Mouse (Mus musculus) leukemia stem cell, adult 10-12 weeks (primary cell): Measurements from ENCODE around the gene AI464131. TPM values are rescaled to one million over a fixed set of nuclear protein-coding genes. Genes with fewer than 3 reads are reported as not detected.

ENCODE experiments used
- polyA plus RNA-seq: library from polyadenylated mRNA; stranded (reverse); fragments of >175 nt; gene quantifications from 2 replicates; pipeline ENCODE4 v1.2.3, GENCODE M21; 2012; ENCODE audit warnings: low replicate concordance

The AI464131 gene
- polyA plus RNA-seq, result 0.07 and 0.09 TPM in 2 replicates

DNA sequence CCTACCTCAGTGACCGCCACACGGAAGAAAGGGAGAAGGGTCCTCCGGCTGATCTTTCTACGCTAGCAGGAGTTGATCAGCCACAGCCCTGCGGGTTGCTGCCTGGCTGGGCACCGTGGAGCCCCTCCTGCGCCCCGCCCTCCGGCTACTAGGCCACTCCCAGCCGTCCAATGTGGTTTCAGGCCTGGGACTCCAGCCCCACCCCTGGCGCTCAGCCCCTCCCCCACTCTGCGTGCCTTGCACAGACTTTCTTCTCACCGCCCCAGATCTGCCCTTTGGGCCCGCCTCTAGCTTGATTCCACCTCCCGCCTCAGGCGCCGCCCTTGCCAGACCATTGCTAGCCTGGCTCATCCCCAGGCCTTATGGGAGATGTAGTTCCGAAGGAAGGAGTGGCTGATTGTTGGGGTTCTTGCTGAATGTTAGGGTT is at the start of gene AI464131:
TSS of gene AI464131 (minus strand) at position 91 of the 427 bp plus-strand sequence.

GRCm38 (mm10) chr4:41517233-41517632 is 14.4 kb upstream of the AI464131 start, which contains the start of gene 1110017D15Rik:
Gene 1110017D15Rik (minus strand): TSS chr4:41517333.

DNA sequence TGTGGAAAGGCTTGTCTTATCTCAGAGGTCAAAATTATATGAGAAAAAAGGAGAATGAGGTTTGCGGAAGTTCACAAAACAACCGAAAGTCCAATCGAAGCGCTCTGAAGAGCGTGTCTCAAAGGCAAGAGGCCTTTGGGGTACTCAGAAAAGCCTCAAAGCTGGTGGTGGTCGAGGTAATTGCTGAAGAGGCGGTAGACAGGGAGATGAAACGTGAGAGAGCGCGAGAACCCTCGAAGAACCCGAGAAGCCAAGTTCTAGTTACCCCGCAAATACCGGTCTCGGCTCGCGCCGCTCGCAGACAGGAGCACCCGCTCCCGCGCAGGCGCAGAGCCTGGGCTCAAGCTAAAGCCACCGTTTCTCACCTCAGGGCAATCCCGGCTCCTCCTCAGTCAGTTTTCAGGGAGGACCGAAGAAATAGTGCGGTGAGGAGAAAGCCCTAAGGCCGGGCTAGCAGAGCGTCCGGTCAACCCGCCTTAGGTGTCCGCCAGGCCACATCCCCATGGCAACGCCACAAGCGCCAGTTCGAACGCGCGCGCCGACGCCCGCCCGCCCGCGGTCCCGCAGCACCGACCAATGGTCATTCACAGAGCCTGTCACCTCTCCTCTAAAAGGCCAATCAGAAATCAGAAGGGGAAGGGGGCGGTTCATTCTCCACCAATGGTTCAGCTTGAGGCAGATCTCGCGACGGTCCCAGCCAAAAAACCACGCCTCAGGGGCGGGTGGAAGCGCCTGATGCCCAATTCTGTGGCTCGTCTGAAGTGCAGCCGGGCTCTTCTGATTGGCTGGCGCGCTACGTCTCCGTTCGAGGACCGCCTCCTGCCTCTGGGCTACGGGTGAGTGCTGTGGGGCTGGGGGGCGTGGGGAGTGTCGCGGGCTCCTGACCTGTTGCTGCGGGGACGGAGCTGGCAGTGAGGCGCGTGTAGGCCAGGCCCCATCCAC is 38.3 kb downstream of the AI464131 start, which contains the start of the genes Kif24 and Nudt2:
TSS of gene Kif24 (minus strand) at position 543 of the 942 bp plus-strand sequence.
TSS of gene Nudt2 (plus strand) at position 807 of the 942 bp plus-strand sequence.

Other genes with a start within 250 kb of the AI464131 start
- 1,197 and 1,815 TPM in 2 replicates for gene Ubap2, start 227.9 kb downstream of the AI464131 start, polyA plus RNA-seq
- 32.4 and 47.0 TPM in 2 replicates for gene Dcaf12, start 188.2 kb downstream of the AI464131 start, polyA plus RNA-seq
- 11.0 and 19.1 TPM in 2 replicates for gene Ubap1, start 154.1 kb downstream of the AI464131 start, polyA plus RNA-seq
- 2.5 and 6.9 TPM in 2 replicates for gene Kif24, start 38.2 kb downstream of the AI464131 start, polyA plus RNA-seq
- 8.1 TPM in 1 of 2 replicates, not detected in the other for gene Nudt2, start 37.9 kb downstream of the AI464131 start, polyA plus RNA-seq
- not detected in 2 replicates for gene 1110017D15Rik, start 14.3 kb upstream of the AI464131 start, polyA plus RNA-seq
- gene Fam219a, start 66.5 kb upstream of the AI464131 start, polyA plus RNA-seq, result 13.1 and 23.3 TPM in 2 replicates
- not detected in 2 replicates for gene Dnaic1, start 66.7 kb upstream of the AI464131 start, polyA plus RNA-seq
- gene Enho, start 137.2 kb upstream of the AI464131 start, polyA plus RNA-seq, result 0.56 and 1.2 TPM in 2 replicates
- gene Cntfr, start 194.0 kb upstream of the AI464131 start, polyA plus RNA-seq, result 1.5 and 3.0 TPM in 2 replicates
- 3.5 and 11.0 TPM in 2 replicates for gene Il11ra1, start 196.9 kb upstream of the AI464131 start, polyA plus RNA-seq
- gene Rpp25l, start 210.5 kb upstream of the AI464131 start, polyA plus RNA-seq, result 83.7 and 109 TPM in 2 replicates
- gene Dctn3, start 220.1 kb upstream of the AI464131 start, polyA plus RNA-seq, result 55.0 and 127 TPM in 2 replicates
- gene Arid3c, start 228.1 kb upstream of the AI464131 start, polyA plus RNA-seq, result not detected in 2 replicates